Mouse (Mus musculus) thymus, adult 2 months (tissue): Measurements from ENCODE around the gene Stk36. TPM values are rescaled to one million over a fixed set of nuclear protein-coding genes. Genes with fewer than 3 reads are reported as not detected.
A peak's percentile ranks its signal among the peaks of the same experiment; 100 is the strongest.

ENCODE experiments used
- DNase-seq: peaks from one replicate; pipeline ENCODE4 v3.0.0; 2021
- H3K27ac ChIP-seq: fragments of 200-500 bp; 2 replicates; pipeline ENCODE4 v1.5.1; 2012; ENCODE audit warnings: low read length, control low read depth; ENCODE audit not compliant: control insufficient read depth, insufficient read depth
- H3K27me3 ChIP-seq: fragments of 200-500 bp; 2 replicates; pipeline ENCODE4 v1.6.1; 2012; ENCODE audit warnings: mild to moderate bottlenecking, low read length, moderate library complexity, mixed read lengths; ENCODE audit not compliant: control insufficient read depth, insufficient read depth
- H3K36me3 ChIP-seq: fragments of 200-500 bp; 2 replicates; pipeline ENCODE4 v1.6.1; 2012; ENCODE audit warnings: mild to moderate bottlenecking, low read length, moderate library complexity; ENCODE audit not compliant: control insufficient read depth, insufficient read depth
- H3K4me1 ChIP-seq: fragments of 200-500 bp; replicated peaks from 2 replicates; pipeline ENCODE4 v1.6.1; 2012; ENCODE audit warnings: low read length; ENCODE audit not compliant: control insufficient read depth, insufficient read depth
- H3K4me3 ChIP-seq: fragments of 200-500 bp; 2 replicates; pipeline ENCODE4 v1.5.1; 2012; ENCODE audit warnings: mild to moderate bottlenecking, low read length, control low read depth, moderate library complexity; ENCODE audit not compliant: control insufficient read depth, insufficient read depth
- CTCF ChIP-seq: fragments of 200-500 bp; IDR thresholded peaks from 2 replicates; pipeline ENCODE4 v1.5.1; 2012; ENCODE audit warnings: mild to moderate bottlenecking, control low read depth, low read length, moderate library complexity, borderline replicate concordance; ENCODE audit not compliant: control insufficient read depth, poor library complexity, insufficient read depth; ENCODE audit errors: extremely low read depth
- POLR2A ChIP-seq: fragments of 200-500 bp; IDR thresholded peaks from 2 replicates; pipeline ENCODE4 v1.6.1; 2012; ENCODE audit warnings: mild to moderate bottlenecking, low read length, control low read depth, moderate library complexity; ENCODE audit not compliant: control insufficient read depth, poor library complexity, insufficient read depth; ENCODE audit errors: extremely low read depth
- WGBS: fragments of 180-500 bp; shearing (Covaris S2); methylation state at CpG from one replicate; pipeline ENCODE4 v1.1.7; 2018; 5-methylcytosine and 5-hydroxymethylcytosine counted together
- polyA plus RNA-seq: library from polyadenylated mRNA; depleted of rRNA; stranded (reverse); fragments of >200 nt; gene quantifications from 2 replicates; pipeline ENCODE4 v1.2.3, GENCODE M21; 2012; rRNA removed

Gene Stk36
- polyA plus RNA-seq: 2.6 and 3.7 TPM in 2 replicates

DNA sequence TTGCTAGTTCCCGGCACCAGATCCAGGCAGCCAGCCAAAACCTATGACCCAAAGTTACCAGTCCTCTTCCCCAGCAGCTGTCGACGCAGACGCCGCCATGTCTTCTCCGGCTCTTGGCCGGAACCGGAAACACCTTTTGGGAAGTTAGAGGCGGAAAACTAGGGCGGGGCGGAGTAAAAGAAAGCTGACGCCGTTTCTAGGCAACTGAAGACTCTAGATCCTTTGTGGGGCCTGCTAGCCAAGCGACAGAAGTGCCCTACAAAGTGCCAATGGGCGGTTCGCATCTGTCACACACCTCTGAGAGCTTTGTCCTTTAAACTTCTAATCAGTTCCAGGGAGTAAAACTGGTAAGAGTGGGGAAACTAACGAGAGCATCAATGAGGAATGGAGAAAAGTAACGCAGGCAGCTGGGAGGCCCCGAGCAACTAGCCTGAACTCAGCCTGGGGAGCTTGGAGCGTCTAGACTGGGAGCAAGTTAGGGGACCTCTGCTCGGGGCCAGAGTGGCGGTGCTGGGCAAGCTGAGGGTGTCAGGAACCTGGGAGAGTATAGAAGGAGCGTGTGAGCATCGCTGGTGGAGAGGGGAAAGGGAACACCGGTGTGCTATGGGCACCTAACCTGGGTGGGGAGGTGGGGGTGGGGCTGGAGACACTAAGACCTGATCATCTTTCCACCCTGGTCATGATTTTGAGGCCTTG is at the start of gene Stk36, which contains the start of gene Rnf25:
TSS of gene Stk36 (plus strand) at position 179 of the 696 bp plus-strand sequence.
TSS of gene Rnf25 (minus strand) at position 131 of the 696 bp plus-strand sequence.
- H3K4me1 ChIP-seq: peaks cover 4% of the 10 kb centered on the region; the same call in 1 of the 2 replicates
- H3K27me3 ChIP-seq: no peaks in the 10 kb centered on the region
- DNase-seq: peak; percentile 86
- H3K4me3 ChIP-seq: peak within 1 kb of the TSS; percentile 91
- 17% methylated on average over 25 of the region's 25 CpGs for WGBS
- H3K36me3 ChIP-seq: peaks cover 11% of the 10 kb centered on the region
- no peak within 1 kb of the TSS for H3K27ac ChIP-seq
- no peak for TF ChIP-seq CTCF
- peak; percentile 84 for TF ChIP-seq POLR2A

DNA sequence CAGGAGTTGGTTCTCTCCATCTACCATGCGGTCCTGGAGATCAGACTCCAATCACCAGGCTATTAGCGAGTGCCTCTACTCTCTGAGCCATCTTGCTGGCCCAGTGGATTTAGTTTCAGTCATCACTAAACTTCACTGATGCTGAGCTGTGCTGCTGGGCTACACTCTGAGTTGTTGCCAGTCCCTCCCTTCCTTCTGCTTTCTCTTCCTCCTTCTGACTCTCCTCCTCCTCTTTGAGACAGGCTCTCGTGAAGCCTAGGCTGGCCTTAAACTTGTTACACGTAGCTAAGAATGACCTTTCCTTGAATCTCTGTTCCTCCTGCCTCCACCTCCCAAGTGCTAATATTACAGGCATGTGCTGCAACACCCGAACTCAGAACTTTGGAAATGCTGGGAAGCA is 42.2 kb upstream of the Stk36 start:
- TF ChIP-seq CTCF: no peak
- no peak for TF ChIP-seq POLR2A
- no peak for DNase-seq
- Histone ChIP-seq H3K4me1 (no peaks in the 10 kb centered on the region), H3K36me3 (no peaks in the 10 kb centered on the region), H3K27me3 (no peaks in the 10 kb centered on the region), H3K27ac (no peak overlapping the region), H3K4me3 (no peak overlapping the region)
- 86% methylated on average over 5 of the region's 5 CpGs for WGBS

DNA sequence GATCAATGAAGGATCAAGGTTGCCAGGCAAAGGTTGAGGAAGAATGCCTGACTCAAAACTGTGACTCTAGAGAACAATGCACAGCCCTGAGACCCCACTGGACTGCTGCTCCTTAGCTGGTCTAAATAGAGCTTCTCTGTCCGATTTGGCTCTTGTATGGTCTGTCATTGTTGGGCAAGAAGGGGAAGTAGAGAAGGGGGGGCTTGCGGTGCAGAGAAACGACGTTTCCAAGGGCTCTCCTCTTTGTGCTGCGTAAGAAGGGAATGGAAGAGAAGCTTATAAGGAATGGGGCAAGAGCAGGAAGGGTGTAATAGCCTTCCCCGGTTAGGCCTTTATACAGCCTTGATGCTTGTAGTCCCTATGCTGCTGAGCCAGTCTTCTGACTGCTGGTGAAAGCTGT is 35.4 kb upstream of the Stk36 start:
- no peak overlapping the region for H3K4me3 ChIP-seq
- H3K4me1 ChIP-seq: no peaks in the 10 kb centered on the region
- no peak overlapping the region for H3K27ac ChIP-seq
- H3K27me3 ChIP-seq: no peaks in the 10 kb centered on the region
- 82% methylated on average over 6 of the region's 6 CpGs for WGBS
- DNase-seq: no peak
- no peak for TF ChIP-seq CTCF
- TF ChIP-seq POLR2A: no peak
- H3K36me3 ChIP-seq: peaks cover 49% of the 10 kb centered on the region

GRCm38 (mm10) chr1:74569739-74570719 is 31.2 kb upstream of the Stk36 start:
- peaks cover 71% of the 10 kb centered on the region for H3K36me3 ChIP-seq
- DNase-seq: no peak

DNA sequence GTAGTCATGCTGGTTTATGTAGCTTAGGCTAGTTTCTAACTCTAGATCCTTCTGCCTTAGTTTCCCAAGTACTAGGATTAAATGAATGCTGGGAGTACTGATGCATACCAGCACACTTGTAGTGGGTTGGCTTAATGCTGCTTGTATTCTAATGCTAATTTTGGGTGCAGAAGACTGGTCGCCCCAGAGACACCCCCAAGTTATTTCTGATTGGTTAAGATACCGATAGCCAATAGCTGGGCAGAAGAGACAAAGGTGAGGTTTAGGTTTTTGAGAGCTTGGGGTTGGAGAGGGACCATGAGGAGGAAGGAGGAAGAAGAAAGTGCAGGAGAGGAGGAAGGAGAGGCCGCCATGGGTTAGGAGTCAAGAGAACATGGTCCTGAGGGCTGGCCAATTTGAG is 18.6 kb upstream of the Stk36 start:
- peaks cover 25% of the 10 kb centered on the region for H3K36me3 ChIP-seq
- DNase-seq: no peak
- no peak overlapping the region for H3K27ac ChIP-seq
- peaks cover 6% of the 10 kb centered on the region for H3K4me1 ChIP-seq
- no peaks in the 10 kb centered on the region for H3K27me3 ChIP-seq
- WGBS: 94% methylated on average over 3 of the region's 3 CpGs
- no peak overlapping the region for H3K4me3 ChIP-seq
- no peak for TF ChIP-seq POLR2A
- TF ChIP-seq CTCF: no peak

More at GRCm38 (mm10) chr1:74569739-74570719, 31.2 kb upstream of the Stk36 start:
- TF ChIP-seq CTCF (no peak), POLR2A (no peak)
- Histone ChIP-seq H3K27me3 (no peaks in the 10 kb centered on the region), H3K27ac (no peak overlapping the region), H3K4me1 (no peaks in the 10 kb centered on the region), H3K4me3 (no peak overlapping the region)
- 96% methylated on average over 29 of the region's 29 CpGs for WGBS
